In the genomic region with DNA sequence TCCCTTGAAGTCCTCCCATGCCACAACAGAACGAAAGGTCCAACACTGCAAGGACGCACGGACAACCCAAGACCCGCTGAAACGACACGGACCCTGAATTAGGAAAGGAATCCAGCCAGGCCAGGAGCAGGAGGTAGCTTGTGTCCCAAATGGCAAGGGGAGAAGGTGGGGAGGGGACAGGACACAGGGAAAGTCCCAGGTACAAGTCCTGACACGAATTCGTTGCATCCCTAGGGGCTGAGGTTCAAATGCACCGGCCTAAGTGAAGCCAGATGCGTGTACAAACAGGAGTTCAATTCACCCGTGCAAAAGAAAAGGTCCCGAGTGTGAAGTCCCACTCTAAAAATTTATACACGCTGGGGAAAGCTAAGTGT, we compare ENCODE assay signal across 8 mouse cellular contexts. TPM values are rescaled to one million over a fixed set of nuclear protein-coding genes. Genes with fewer than 3 reads are reported as not detected.
DNase-seq lines count a peak whose midpoint lies in the region; ATAC-seq and TF ChIP-seq lines count a peak whose summit lies in the region.

No protein-coding gene starts in this region.

- ATAC-seq in heart, embryonic 11.5 days (replicated peaks; ENCODE audit: insufficient number of reproducible peaks, low FRiP score, low TSS enrichment), result no peak
- ATAC-seq in G1E (ENCODE audit: extremely low read depth, insufficient number of reproducible peaks, low FRiP score, poor library complexity, severe bottlenecking), result no peak
- ATAC-seq in forebrain, embryonic 16.5 days, result no peak

- peak overlapping the region; percentile 85 for H3K4me3 ChIP-seq in heart, embryonic 11.5 days (ENCODE audit: low read depth, low read length)
- H3K4me3 ChIP-seq in G1E (ENCODE audit: low read depth, low read length) (peak overlapping the region; percentile 85), macrophage (ENCODE audit: inconsistent target) (peak overlapping the region; percentile 88)
- peak overlapping the region; percentile 95 for H3K4me3 ChIP-seq in forebrain, embryonic 16.5 days (replicated peaks; ENCODE audit: low read length)

- no peak for DNase-seq in heart, postnatal 10 days
- DNase-seq in G1E (ENCODE audit: low spot score), result no peak
- no peak for DNase-seq in frontal cortex, postnatal 25 days (ENCODE audit: low spot score in 2 of 2)
- no peak for DNase-seq in adrenal gland, postnatal 14 days
- DNase-seq in frontal cortex, adult 2 months (ENCODE audit: extremely low spot score in 1 of 2, low spot score in 1 of 2), result no peak

- peak overlapping the region; percentile 93 for H3K9ac ChIP-seq in heart, embryonic 11.5 days (ENCODE audit: low read depth, low read length)
- peak overlapping the region; percentile 88 for H3K9ac ChIP-seq in forebrain, embryonic 16.5 days (replicated peaks; ENCODE audit: low read depth, low read length)

- H3K4me2 ChIP-seq in heart, embryonic 11.5 days, result peak overlapping the region; percentile 99
- peak overlapping the region; percentile 89 for H3K4me2 ChIP-seq in forebrain, embryonic 16.5 days (ENCODE audit: low read length)

- no peak overlapping the region for H3K27ac ChIP-seq in heart, embryonic 11.5 days (ENCODE audit: low read depth, low read length)
- H3K27ac ChIP-seq in forebrain, embryonic 16.5 days (ENCODE audit: low read length), result peak overlapping the region; percentile 99
- no peak overlapping the region for H3K27ac ChIP-seq in macrophage

- intact Hi-C loops in heart, postnatal 10 days (cut with DNase I), result no loop called here

- H3K36me3 ChIP-seq in heart, embryonic 11.5 days (ENCODE audit: control insufficient read depth, insufficient read depth, low read length), result peaks cover 35% of the 10 kb centered on the region
- H3K36me3 ChIP-seq in G1E (replicated peaks) (peaks cover 51% of the 10 kb centered on the region), macrophage (ENCODE audit: inconsistent target) (peaks cover 7% of the 10 kb centered on the region; the same call in 1 of the 2 replicates)
- H3K36me3 ChIP-seq in forebrain, embryonic 16.5 days (ENCODE audit: control insufficient read depth, insufficient read depth), result peaks cover 29% of the 10 kb centered on the region

- no peaks in the 10 kb centered on the region for H3K9me3 ChIP-seq in heart, embryonic 11.5 days (replicated peaks; ENCODE audit: control insufficient read depth, low read length)
- H3K9me3 ChIP-seq in G1E (replicated peaks), result no peaks in the 10 kb centered on the region
- no peaks in the 10 kb centered on the region for H3K9me3 ChIP-seq in forebrain, embryonic 16.5 days (ENCODE audit: control insufficient read depth, low read length)

- H3K4me1 ChIP-seq in heart, embryonic 11.5 days (ENCODE audit: control insufficient read depth, insufficient read depth, low read length), result peaks cover 5% of the 10 kb centered on the region; the same call in 1 of the 2 replicates
- peaks cover 58% of the 10 kb centered on the region for H3K4me1 ChIP-seq in G1E (ENCODE audit: insufficient read depth, low read depth, low read length)
- peaks cover 28% of the 10 kb centered on the region for H3K4me1 ChIP-seq in forebrain, embryonic 16.5 days (replicated peaks; ENCODE audit: control insufficient read depth, insufficient read depth, low read length)

- no peaks in the 10 kb centered on the region for H3K27me3 ChIP-seq in heart, embryonic 11.5 days (ENCODE audit: control insufficient read depth, insufficient read depth, low read length)
- H3K27me3 ChIP-seq in G1E (ENCODE audit: insufficient read depth, low read length), result no peaks in the 10 kb centered on the region
- H3K27me3 ChIP-seq in forebrain, embryonic 16.5 days (replicated peaks; ENCODE audit: control insufficient read depth, insufficient read depth, low read length), result no peaks in the 10 kb centered on the region

- H3K79me2 ChIP-seq in macrophage (ENCODE audit: inconsistent target), result peaks cover 59% of the 10 kb centered on the region

- TF ChIP-seq CTCF in G1E (IDR thresholded peaks at IDR 0.05; ENCODE audit: low read depth, low read length), result no peak

- WGBS in heart, embryonic 11.5 days (ENCODE audit: insufficient replicate concordance), result 3% methylated on average over 13 of the region's 13 CpGs
- under 1% methylated on average over 13 of the region's 13 CpGs for WGBS in forebrain, embryonic 16.5 days
- WGBS in macrophage (ENCODE audit: missing documents), result 42% methylated on average over 13 of the region's 13 CpGs

RNA-seq across cellular contexts. Expression of gene Prr12, which starts 1.1 kb away (rescaled TPM):
- polyA plus RNA-seq in heart, embryonic 11.5 days (2014; fragmentation: Nextera tagmentation; extraction: Ambion mirVana), result 7.9 and 12.1 TPM in 2 replicates
- total RNA-seq in heart, postnatal 10 days (2021), result 10 to 100 TPM; 28.8 to 35.7 TPM
- total RNA-seq in G1E (2014; fragmentation: Nextera tagmentation) (36.7 and 42.4 TPM in 2 replicates), G1E (2017) (1.6 and 2.0 TPM in 2 replicates)
- polyA plus RNA-seq in G1E (2012) (91.6 and 98.4 TPM in 2 replicates), macrophage (2018) (15.5 to 17.7 TPM (median 17.1 TPM) in 3 replicates)
- polyA plus RNA-seq in forebrain, embryonic 16.5 days (2015; fragmentation: Nextera tagmentation; extraction: Ambion mirVana), result 15.2 and 17.3 TPM in 2 replicates
- total RNA-seq in macrophage (2018; cell fraction: chromatin; rRNA removed), result 10 to 100 TPM in 19 of 26 experiments, 1 to 10 TPM in 7; 1.9 to 50.5 (median 23.9) TPM
- total RNA-seq in macrophage (2018; cell fraction: cytosol; rRNA removed), result 10 to 100 TPM in 25 of 26 experiments, 1 to 10 TPM in 1; 6.0 to 41.7 (median 31.2) TPM
- 10 to 100 TPM in 23 of 26 experiments, 1 to 10 TPM in 3; 7.2 to 48.0 (median 28.5) TPM for total RNA-seq in macrophage (2018; cell fraction: nucleus; rRNA removed)
- 42.6 and 44.6 TPM in 2 replicates for total RNA-seq in adrenal gland, postnatal 14 days (2021)
- 20.5 and 22.4 TPM in 2 replicates for polyA plus RNA-seq in frontal cortex, adult 2 months (2012; rRNA removed)

RNA-seq across cellular contexts. Expression of gene Nosip, which starts 10.6 kb away (rescaled TPM):
- polyA plus RNA-seq in heart, embryonic 11.5 days (2014; fragmentation: Nextera tagmentation; extraction: Ambion mirVana), result 54.2 and 58.9 TPM in 2 replicates
- 10 to 100 TPM; 33.9 to 35.9 TPM for total RNA-seq in heart, postnatal 10 days (2021)
- 43.6 and 49.1 TPM in 2 replicates for total RNA-seq in G1E (2014; fragmentation: Nextera tagmentation)
- 38.9 and 49.4 TPM in 2 replicates for total RNA-seq in G1E (2017)
- polyA plus RNA-seq in G1E (2012), result 104 and 110 TPM in 2 replicates
- 60.8 and 65.7 TPM in 2 replicates for polyA plus RNA-seq in forebrain, embryonic 16.5 days (2015; fragmentation: Nextera tagmentation; extraction: Ambion mirVana)
- 10 to 100 TPM in 24 of 26 experiments, 1 to 10 TPM in 2; 8.2 to 90.2 (median 41.6) TPM for total RNA-seq in macrophage (2018; cell fraction: chromatin; rRNA removed)
- total RNA-seq in macrophage (2018; cell fraction: cytosol; rRNA removed), result 10 to 100 TPM; 28.7 to 66.0 (median 56.2) TPM
- total RNA-seq in macrophage (2018; cell fraction: nucleus; rRNA removed), result 10 to 100 TPM in 25 of 26 experiments, 1 to 10 TPM in 1; 9.9 to 57.6 (median 28.2) TPM
- 40.1 to 50.7 TPM (median 45.7 TPM) in 3 replicates for polyA plus RNA-seq in macrophage (2018)
- total RNA-seq in adrenal gland, postnatal 14 days (2021), result 41.6 and 47.5 TPM in 2 replicates
- 81.7 and 86.5 TPM in 2 replicates for polyA plus RNA-seq in frontal cortex, adult 2 months (2012; rRNA removed)

RNA-seq across cellular contexts. Expression of gene Prrg2, which starts 10.9 kb away (rescaled TPM):
- 11.7 and 13.3 TPM in 2 replicates for polyA plus RNA-seq in heart, embryonic 11.5 days (2014; fragmentation: Nextera tagmentation; extraction: Ambion mirVana)
- 10 to 100 TPM; 10.9 to 11.3 TPM for total RNA-seq in heart, postnatal 10 days (2021)
- 11.5 and 17.8 TPM in 2 replicates for total RNA-seq in G1E (2014; fragmentation: Nextera tagmentation)
- 6.8 and 9.5 TPM in 2 replicates for total RNA-seq in G1E (2017)
- polyA plus RNA-seq in G1E (2012), result 34.7 and 38.8 TPM in 2 replicates
- 13.3 and 13.6 TPM in 2 replicates for polyA plus RNA-seq in forebrain, embryonic 16.5 days (2015; fragmentation: Nextera tagmentation; extraction: Ambion mirVana)
- 10 to 100 TPM; 14.8 to 59.6 (median 39.2) TPM for total RNA-seq in macrophage (2018; cell fraction: chromatin; rRNA removed)
- 10 to 100 TPM; 22.0 to 50.5 (median 33.5) TPM for total RNA-seq in macrophage (2018; cell fraction: cytosol; rRNA removed)
- 10 to 100 TPM; 16.0 to 74.9 (median 54.3) TPM for total RNA-seq in macrophage (2018; cell fraction: nucleus; rRNA removed)
- 19.0 to 31.7 TPM (median 28.6 TPM) in 3 replicates for polyA plus RNA-seq in macrophage (2018)
- 16.0 and 16.3 TPM in 2 replicates for total RNA-seq in adrenal gland, postnatal 14 days (2021)
- 15.5 and 15.6 TPM in 2 replicates for polyA plus RNA-seq in frontal cortex, adult 2 months (2012; rRNA removed)

RNA-seq across cellular contexts. Expression of gene Rras, which starts 33.8 kb away (rescaled TPM):
- 74.4 and 76.1 TPM in 2 replicates for polyA plus RNA-seq in heart, embryonic 11.5 days (2014; fragmentation: Nextera tagmentation; extraction: Ambion mirVana)
- total RNA-seq in heart, postnatal 10 days (2021), result 10 to 100 TPM; 71.6 to 75.7 TPM
- 16.3 and 22.1 TPM in 2 replicates for total RNA-seq in G1E (2014; fragmentation: Nextera tagmentation)
- 3.1 and 3.2 TPM in 2 replicates for total RNA-seq in G1E (2017)
- 5.6 and 6.9 TPM in 2 replicates for polyA plus RNA-seq in G1E (2012)
- polyA plus RNA-seq in forebrain, embryonic 16.5 days (2015; fragmentation: Nextera tagmentation; extraction: Ambion mirVana), result 10.1 and 12.0 TPM in 2 replicates
- total RNA-seq in macrophage (2018; cell fraction: chromatin; rRNA removed), result 10 to 100 TPM in 3 of 26 experiments, 1 to 10 TPM in 23; 1.9 to 15.2 (median 5.3) TPM
- total RNA-seq in macrophage (2018; cell fraction: cytosol; rRNA removed), result 10 to 100 TPM; 32.0 to 64.9 (median 52.1) TPM
- total RNA-seq in macrophage (2018; cell fraction: nucleus; rRNA removed), result 10 to 100 TPM in 24 of 26 experiments, 1 to 10 TPM in 2; 7.1 to 46.1 (median 22.2) TPM
- 23.5 to 51.8 TPM (median 29.9 TPM) in 3 replicates for polyA plus RNA-seq in macrophage (2018)
- total RNA-seq in adrenal gland, postnatal 14 days (2021), result 60.3 and 63.4 TPM in 2 replicates
- 27.6 and 32.5 TPM in 2 replicates for polyA plus RNA-seq in frontal cortex, adult 2 months (2012; rRNA removed)

RNA-seq across cellular contexts. Expression of gene Scaf1, which starts 35.4 kb away (rescaled TPM):
- 37.9 and 42.5 TPM in 2 replicates for polyA plus RNA-seq in heart, embryonic 11.5 days (2014; fragmentation: Nextera tagmentation; extraction: Ambion mirVana)
- 10 to 100 TPM; 68.5 to 70.1 TPM for total RNA-seq in heart, postnatal 10 days (2021)
- total RNA-seq in G1E (2014; fragmentation: Nextera tagmentation) (66.0 and 111 TPM in 2 replicates), G1E (2017) (11.3 and 13.5 TPM in 2 replicates)
- polyA plus RNA-seq in G1E (2012) (203 and 244 TPM in 2 replicates), macrophage (2018) (32.6 to 36.9 TPM (median 32.9 TPM) in 3 replicates)
- polyA plus RNA-seq in forebrain, embryonic 16.5 days (2015; fragmentation: Nextera tagmentation; extraction: Ambion mirVana), result 42.1 and 44.3 TPM in 2 replicates
- total RNA-seq in macrophage (2018; cell fraction: chromatin; rRNA removed), result 100 to 1,000 TPM in 17 of 26 experiments, 10 to 100 TPM in 9; 58.1 to 193 (median 118) TPM
- total RNA-seq in macrophage (2018; cell fraction: cytosol; rRNA removed), result 10 to 100 TPM; 33.8 to 57.6 (median 44.3) TPM
- total RNA-seq in macrophage (2018; cell fraction: nucleus; rRNA removed), result 100 to 1,000 TPM in 3 of 26 experiments, 10 to 100 TPM in 23; 54.8 to 113 (median 75.3) TPM
- total RNA-seq in adrenal gland, postnatal 14 days (2021), result 76.3 and 77.2 TPM in 2 replicates
- 126 and 127 TPM in 2 replicates for polyA plus RNA-seq in frontal cortex, adult 2 months (2012; rRNA removed)
